In the genomic region with DNA sequence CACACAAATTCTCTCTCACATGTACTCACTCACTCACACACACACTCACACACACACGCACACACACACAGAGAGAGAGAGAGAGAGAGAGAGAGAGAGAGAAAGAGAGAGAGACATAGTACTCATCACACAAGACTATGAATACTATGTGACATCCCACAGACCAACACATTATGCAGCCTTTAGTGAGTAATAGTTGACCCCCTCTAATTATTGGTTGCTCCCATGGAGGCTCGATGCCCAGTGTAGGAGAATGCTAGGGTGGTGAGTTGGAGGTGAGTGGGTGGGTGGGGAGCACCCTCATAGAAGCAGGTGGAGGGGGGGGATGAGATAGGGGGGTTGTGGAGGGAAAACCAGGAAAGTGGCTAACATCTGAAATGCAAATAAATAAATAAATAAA, we compare ENCODE assay signal across 14 mouse cellular contexts.
"Had no signal": no experiment of that assay in that cellular context is flagged by ENCODE, and none has a peak within 500 bp of the region (broad histone marks: within the 10 kb centered on the region; RNA-seq: fewer than 3 reads in every experiment).

No protein-coding gene starts in this region.

- H3K9me3 ChIP-seq: limb, embryonic 15.5 days; liver, embryonic 12.5 days had no signal

- H3K36me3 ChIP-seq: limb, embryonic 15.5 days; liver, embryonic 12.5 days had no signal

- H3K27ac ChIP-seq: left cerebral cortex, adult 2 months; limb, embryonic 15.5 days; liver, embryonic 12.5 days had no signal

- DNase-seq: kidney, adult 8-10 months; kidney, postnatal 25 days; lung, embryonic 14.5 days; lung, postnatal 10 days; lung, postnatal 4 days; retina, postnatal 1 day; right cerebral cortex, postnatal 4 days; spleen, adult 18-20 months; thymus, adult 2 months; thymus, postnatal 25 days had no signal

- ATAC-seq: liver, embryonic 12.5 days had no signal

- H3K4me2 ChIP-seq: limb, embryonic 15.5 days; liver, embryonic 12.5 days; lung, embryonic 14.5 days had no signal

- H3K4me3 ChIP-seq: left cerebral cortex, adult 2 months; limb, embryonic 15.5 days; liver, embryonic 12.5 days; myocyte had no signal

- H3K4me1 ChIP-seq: limb, embryonic 15.5 days; liver, embryonic 12.5 days had no signal

- H3K27me3 ChIP-seq: limb, embryonic 15.5 days; liver, embryonic 12.5 days had no signal

- H3K9ac ChIP-seq: limb, embryonic 15.5 days; liver, embryonic 12.5 days; lung, embryonic 14.5 days had no signal
